Mouse (Mus musculus): ENCODE data around the gene Rpgr.

GRCm38 (mm10) chrX:10257774-10258173 lies 41.1 kb upstream of the Rpgr start:
- TF ChIP-seq EP300 (IDR thresholded peaks at IDR 0.05; ENCODE audit: insufficient read depth, low read depth, low read length), result 0 out of 2 replicates have a peak, but pooled peaks have one; percentile 24
- no peak for TF ChIP-seq CTCF (IDR thresholded peaks at IDR 0.05)

All from heart, adult 2 months (tissue).